Mouse (Mus musculus) G1E (cell line): ENCODE results near the gene Crp.

Experiments
- CTCF ChIP-seq: IDR thresholded peaks from 2 replicates; pipeline ENCODE4 v1.5.1; 2012; ENCODE audit warnings: low read depth, low read length, inconsistent platforms, mixed read lengths
- GATA1 ChIP-seq: IDR thresholded peaks from 2 replicates; pipeline ENCODE4 v1.6.1; 2012; ENCODE audit warnings: borderline replicate concordance, low read length, inconsistent platforms, mixed read lengths

DNA sequence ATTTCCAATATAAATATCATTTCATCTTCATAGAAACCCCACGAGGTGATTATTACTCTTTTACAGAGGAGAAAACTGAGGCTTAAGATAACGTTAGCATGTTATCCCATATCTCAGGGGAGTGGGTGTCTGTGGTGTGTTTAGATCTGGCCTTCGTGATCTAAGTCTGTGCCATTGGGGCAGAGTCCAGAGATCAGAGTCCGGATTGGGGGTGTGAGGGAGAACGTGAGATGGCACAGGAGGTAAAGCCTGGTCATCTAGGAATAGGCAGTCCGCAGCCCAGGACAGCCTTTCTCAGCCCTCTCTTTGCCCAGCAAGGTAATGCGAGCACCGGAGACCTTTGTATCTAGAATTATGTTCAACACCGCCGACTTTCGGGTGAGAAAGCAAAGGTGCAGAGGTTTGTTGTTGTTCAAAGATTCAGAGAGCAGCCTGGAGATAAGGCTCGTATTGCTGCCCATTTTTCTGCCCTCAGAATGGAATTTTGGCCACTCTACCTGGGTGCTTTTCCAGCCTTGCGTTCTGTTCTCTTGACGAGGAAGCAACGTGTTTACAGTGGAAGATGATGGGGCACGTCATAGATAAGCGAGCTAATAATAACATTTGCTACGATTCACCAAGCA, 45.7 kb upstream of the Crp start:
- TF ChIP-seq CTCF (no peak), GATA1 (no peak)
